Mouse (Mus musculus): ENCODE results near the gene Stam. TPM values are rescaled to one million over a fixed set of nuclear protein-coding genes. Genes with fewer than 3 reads are reported as not detected.

Stam gene
- total and polyA plus RNA-seq, 2 experiments from 2014 or later, result 85.6 to 95.9 TPM

DNA sequence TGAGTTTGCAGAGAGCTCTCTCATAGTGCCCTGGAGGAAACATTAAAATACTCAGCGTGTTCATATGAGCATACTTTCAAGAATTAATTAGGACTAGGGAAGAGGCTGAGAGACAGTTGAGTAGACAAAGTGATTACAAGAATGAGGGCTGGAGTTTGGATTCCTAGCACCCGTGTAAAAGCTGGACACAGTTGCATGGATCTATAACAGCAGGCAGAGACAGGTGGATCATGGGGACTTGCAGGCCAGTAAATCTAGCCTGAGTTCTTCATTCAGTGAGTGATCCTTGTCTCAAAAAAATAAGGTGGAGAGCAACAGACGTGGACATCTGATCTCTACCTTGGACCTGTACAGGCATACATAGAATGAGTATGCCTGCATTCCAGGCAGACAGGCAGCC is 85.1 kb downstream of the Stam start:
- H3K36me3 ChIP-seq (ENCODE audit: insufficient read depth, low read length), result no peaks in the 10 kb centered on the region
- no peak overlapping the region for H3K9ac ChIP-seq (replicated peaks; ENCODE audit: low read length)
- H3K4me1 ChIP-seq (ENCODE audit: insufficient read depth, low read length), result no peaks in the 10 kb centered on the region
- WGBS, result 81% methylated on average over 3 of the region's 3 CpGs
- ATAC-seq (0 out of 2 replicates have a peak, but pooled peaks have one; percentile 15), DNase-seq (ENCODE audit: low spot score) (no peak)
- no peak for TF ChIP-seq CTCF (IDR thresholded peaks at IDR 0.05; ENCODE audit: low read depth)
- H3K4me2 ChIP-seq (ENCODE audit: low read depth, low read length), result no peak overlapping the region
- no peaks in the 10 kb centered on the region for H3K27me3 ChIP-seq (ENCODE audit: insufficient read depth, low read length)
- no peak overlapping the region for H3K27ac ChIP-seq
- H3K9me3 ChIP-seq (ENCODE audit: low read length), result no peaks in the 10 kb centered on the region
- no peak overlapping the region for H3K4me3 ChIP-seq (ENCODE audit: low read length)

DNA sequence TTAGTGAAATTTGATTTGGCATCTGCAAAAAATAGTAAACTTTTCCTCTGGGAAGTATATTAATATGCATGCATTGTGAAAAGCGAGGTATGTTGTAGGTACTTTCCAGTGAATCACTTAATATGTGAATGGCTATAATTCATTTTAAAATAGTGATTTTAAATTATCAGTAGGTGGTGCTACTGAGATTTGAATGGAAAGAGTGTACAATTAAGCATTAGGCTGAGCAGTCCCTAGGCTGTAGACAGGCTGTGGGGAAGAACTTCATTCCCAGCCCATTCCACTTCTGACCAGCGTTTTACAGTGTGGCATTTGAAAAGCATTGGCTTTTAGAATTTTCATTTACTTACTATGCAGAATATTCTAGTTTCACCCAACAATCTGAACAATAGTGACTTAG is 85.9 kb downstream of the Stam start:
- peak; percentile 64 for ATAC-seq
- Histone ChIP-seq H3K36me3 (ENCODE audit: insufficient read depth, low read length) (no peaks in the 10 kb centered on the region), H3K4me1 (ENCODE audit: insufficient read depth, low read length) (no peaks in the 10 kb centered on the region), H3K27ac (no peak overlapping the region), H3K9me3 (ENCODE audit: low read length) (no peaks in the 10 kb centered on the region), H3K4me2 (ENCODE audit: low read depth, low read length) (no peak overlapping the region), H3K4me3 (ENCODE audit: low read length) (no peak overlapping the region), H3K9ac (replicated peaks; ENCODE audit: low read length) (no peak overlapping the region), H3K27me3 (ENCODE audit: insufficient read depth, low read length) (no peaks in the 10 kb centered on the region)
- WGBS, result 68% methylated on average over 2 of the region's 2 CpGs
- TF ChIP-seq CTCF (IDR thresholded peaks at IDR 0.05; ENCODE audit: low read depth), result peak; percentile 44
- peak; percentile 43 for DNase-seq (ENCODE audit: low spot score)

DNA sequence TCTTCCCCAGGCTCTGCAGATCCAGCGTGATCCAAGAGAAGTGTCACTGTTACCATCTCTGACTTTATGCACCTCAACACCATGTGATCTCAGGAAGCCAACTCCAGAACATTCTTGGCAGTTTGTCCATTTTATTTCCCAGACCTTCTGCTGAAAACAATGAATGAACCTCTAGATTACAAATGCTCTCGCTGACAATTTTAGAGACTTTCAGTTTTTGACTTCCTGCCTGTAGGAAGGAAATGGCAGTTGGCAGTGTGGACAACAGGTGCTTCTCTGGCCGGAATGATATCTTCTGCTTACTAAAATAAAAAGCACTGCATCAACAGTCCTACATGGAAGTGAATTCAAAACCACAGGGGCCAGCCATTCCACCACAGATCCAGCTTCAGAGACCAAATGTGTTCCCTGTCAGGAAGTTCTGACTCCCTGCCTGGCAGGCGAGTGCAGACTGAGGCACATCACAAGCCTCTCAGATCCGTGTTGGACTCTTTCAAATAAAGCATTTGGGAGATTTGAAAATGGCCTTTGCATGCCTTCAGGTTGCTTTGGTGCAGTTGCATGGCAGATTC is 90.6 kb downstream of the Stam start:
- ATAC-seq (no peak), DNase-seq (ENCODE audit: low spot score) (no peak)
- H3K4me1 ChIP-seq (ENCODE audit: insufficient read depth, low read length), result no peaks in the 10 kb centered on the region
- H3K9me3 ChIP-seq (ENCODE audit: low read length), result no peaks in the 10 kb centered on the region
- no peak overlapping the region for H3K4me3 ChIP-seq (ENCODE audit: low read length)
- TF ChIP-seq CTCF (IDR thresholded peaks at IDR 0.05; ENCODE audit: low read depth), result no peak
- no peak overlapping the region for H3K4me2 ChIP-seq (ENCODE audit: low read depth, low read length)
- WGBS, result 72% methylated on average over 5 of the region's 5 CpGs
- no peak overlapping the region for H3K27ac ChIP-seq
- no peaks in the 10 kb centered on the region for H3K27me3 ChIP-seq (ENCODE audit: insufficient read depth, low read length)
- H3K9ac ChIP-seq (replicated peaks; ENCODE audit: low read length), result no peak overlapping the region
- H3K36me3 ChIP-seq (ENCODE audit: insufficient read depth, low read length), result no peaks in the 10 kb centered on the region

DNA sequence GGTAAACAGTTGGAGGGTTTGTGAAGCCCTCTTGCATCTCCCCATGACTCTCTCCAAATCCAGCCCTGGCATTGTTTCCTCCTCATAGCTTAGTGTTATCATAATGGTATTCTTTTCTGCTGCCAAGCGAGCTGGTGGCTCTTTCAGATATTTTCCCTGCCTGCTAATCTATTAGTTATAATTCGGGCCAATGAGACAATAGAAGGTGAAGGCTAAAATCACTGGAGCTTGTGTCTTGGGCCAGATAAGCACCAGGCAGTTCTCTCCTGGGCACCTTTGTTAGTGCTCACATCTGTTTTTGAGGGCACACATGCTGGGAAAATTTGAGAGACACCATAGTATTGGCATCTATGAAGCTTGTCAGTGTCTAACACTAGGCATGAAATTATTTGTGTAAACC is 91.2 kb downstream of the Stam start:
- ATAC-seq, result no peak
- Histone ChIP-seq H3K4me3 (ENCODE audit: low read length) (no peak overlapping the region), H3K27ac (no peak overlapping the region), H3K9ac (replicated peaks; ENCODE audit: low read length) (no peak overlapping the region), H3K4me1 (ENCODE audit: insufficient read depth, low read length) (no peaks in the 10 kb centered on the region), H3K9me3 (ENCODE audit: low read length) (no peaks in the 10 kb centered on the region), H3K4me2 (ENCODE audit: low read depth, low read length) (no peak overlapping the region), H3K36me3 (ENCODE audit: insufficient read depth, low read length) (no peaks in the 10 kb centered on the region), H3K27me3 (ENCODE audit: insufficient read depth, low read length) (no peaks in the 10 kb centered on the region)
- WGBS, result 70% methylated on average over 2 of the region's 2 CpGs
- DNase-seq (ENCODE audit: low spot score), result no peak
- no peak for TF ChIP-seq CTCF (IDR thresholded peaks at IDR 0.05; ENCODE audit: low read depth)

DNA sequence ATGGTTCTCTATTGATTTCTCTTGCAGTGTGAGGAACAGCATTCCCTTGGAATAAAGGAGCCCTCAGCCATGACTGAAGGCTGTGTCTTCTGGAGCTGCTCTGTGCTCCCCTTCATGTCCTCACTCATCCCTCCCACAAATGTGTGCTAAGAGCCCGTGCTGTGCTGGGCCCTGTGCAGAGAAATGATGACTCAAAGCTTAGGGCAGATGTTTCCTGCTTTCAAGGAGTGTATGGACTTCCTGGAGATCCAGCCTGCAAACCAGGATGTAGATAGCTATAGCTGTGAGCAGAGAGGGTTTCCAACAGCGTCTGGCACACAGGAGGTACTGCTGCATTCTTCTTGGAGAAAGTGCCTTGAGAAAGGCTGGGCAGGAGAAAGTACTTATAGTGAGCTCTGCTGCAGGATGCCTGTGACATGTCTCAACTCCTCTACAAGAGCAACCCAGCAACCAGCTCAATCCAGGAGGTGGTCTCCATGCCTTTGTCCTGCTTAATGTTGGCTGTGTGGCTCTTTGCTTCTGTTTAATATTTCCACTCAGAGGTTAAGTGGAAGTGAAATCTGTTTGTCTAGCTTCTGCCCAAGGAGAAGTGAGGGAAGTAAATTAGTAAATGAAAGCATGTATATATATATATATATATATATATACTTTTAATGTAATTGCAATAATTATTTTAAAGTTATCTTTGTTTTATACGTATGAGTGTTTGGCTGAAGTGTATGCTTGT is 91.9 kb downstream of the Stam start:
- H3K27ac ChIP-seq, result no peak overlapping the region
- no peak overlapping the region for H3K4me2 ChIP-seq (ENCODE audit: low read depth, low read length)
- H3K36me3 ChIP-seq (ENCODE audit: insufficient read depth, low read length), result no peaks in the 10 kb centered on the region
- DNase-seq (ENCODE audit: low spot score), result no peak
- H3K27me3 ChIP-seq (ENCODE audit: insufficient read depth, low read length), result no peaks in the 10 kb centered on the region
- no peak overlapping the region for H3K9ac ChIP-seq (replicated peaks; ENCODE audit: low read length)
- H3K4me3 ChIP-seq (ENCODE audit: low read length), result no peak overlapping the region
- WGBS, result 75% methylated on average over 3 of the region's 3 CpGs
- no peak for TF ChIP-seq CTCF (IDR thresholded peaks at IDR 0.05; ENCODE audit: low read depth)
- H3K4me1 ChIP-seq (ENCODE audit: insufficient read depth, low read length), result no peaks in the 10 kb centered on the region
- peak; percentile 27; the same call in 1 of the 2 replicates for ATAC-seq
- no peaks in the 10 kb centered on the region for H3K9me3 ChIP-seq (ENCODE audit: low read length)

DNA sequence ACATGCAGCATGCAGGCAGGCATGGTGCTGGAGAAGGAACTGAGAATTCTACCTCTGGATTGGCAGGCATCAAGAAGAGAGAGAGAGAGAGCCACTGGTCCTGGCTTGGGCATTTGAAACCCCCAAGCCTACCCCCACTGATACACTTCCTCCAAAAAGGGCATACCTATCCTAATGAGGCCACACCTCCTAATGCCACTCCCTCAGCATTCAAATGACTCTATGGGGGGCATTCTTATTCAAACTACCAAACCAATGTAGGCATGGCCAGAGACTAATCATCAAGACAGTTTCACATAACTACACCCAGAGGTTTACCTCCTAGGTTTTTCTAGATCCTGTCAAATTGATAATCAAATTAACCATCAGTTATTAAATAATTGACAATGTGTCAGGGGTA is 93.8 kb downstream of the Stam start:
- ATAC-seq, result no peak
- Histone ChIP-seq H3K4me1 (ENCODE audit: insufficient read depth, low read length) (no peaks in the 10 kb centered on the region), H3K9me3 (ENCODE audit: low read length) (no peaks in the 10 kb centered on the region), H3K36me3 (ENCODE audit: insufficient read depth, low read length) (no peaks in the 10 kb centered on the region), H3K4me3 (ENCODE audit: low read length) (no peak overlapping the region), H3K9ac (replicated peaks; ENCODE audit: low read length) (no peak overlapping the region), H3K27ac (no peak overlapping the region), H3K27me3 (ENCODE audit: insufficient read depth, low read length) (no peaks in the 10 kb centered on the region), H3K4me2 (ENCODE audit: low read depth, low read length) (no peak overlapping the region)
- no peak for TF ChIP-seq CTCF (IDR thresholded peaks at IDR 0.05; ENCODE audit: low read depth)
- no peak for DNase-seq (ENCODE audit: low spot score)

DNA sequence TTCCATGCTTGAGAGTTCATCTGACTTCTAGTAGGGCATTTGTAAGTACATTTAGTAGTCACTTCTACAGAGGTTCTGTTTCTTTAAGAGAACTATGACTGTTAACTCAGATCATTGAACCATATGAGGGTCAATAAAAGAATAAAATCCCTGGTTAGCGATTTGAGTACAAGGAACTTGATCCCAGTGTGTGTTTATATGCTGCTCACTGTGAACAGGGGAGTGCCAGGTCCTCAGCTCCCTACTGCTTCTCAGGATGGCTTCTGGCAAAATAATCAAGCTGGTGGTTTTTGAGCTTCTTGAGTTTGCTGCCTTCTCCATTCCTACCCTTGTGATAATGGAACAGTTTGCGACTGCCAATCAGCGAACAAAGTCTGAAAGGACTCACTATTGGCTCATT is 100.4 kb downstream of the Stam start, which contains the start of gene Tmem236:
TSS of gene Tmem236 (plus strand) at position 190 of the 400 bp plus-strand sequence.
- 71% methylated on average over 3 of the region's 3 CpGs for WGBS
- no peak for ATAC-seq
- no peak within 1 kb of the TSS for H3K9ac ChIP-seq (replicated peaks; ENCODE audit: low read length)
- no peak within 1 kb of the TSS for H3K4me2 ChIP-seq (ENCODE audit: low read depth, low read length)
- DNase-seq (ENCODE audit: low spot score), result no peak
- TF ChIP-seq CTCF (IDR thresholded peaks at IDR 0.05; ENCODE audit: low read depth), result no peak
- no peaks in the 10 kb centered on the region for H3K27me3 ChIP-seq (ENCODE audit: insufficient read depth, low read length)
- H3K36me3 ChIP-seq (ENCODE audit: insufficient read depth, low read length), result no peaks in the 10 kb centered on the region
- H3K4me3 ChIP-seq (ENCODE audit: low read length), result no peak within 1 kb of the TSS
- no peak within 1 kb of the TSS for H3K27ac ChIP-seq
- no peaks in the 10 kb centered on the region for H3K4me1 ChIP-seq (ENCODE audit: insufficient read depth, low read length)
- no peaks in the 10 kb centered on the region for H3K9me3 ChIP-seq (ENCODE audit: low read length)
